In genomic region chr11:57072171-57072570, GRCm38 (mm10) we compare ENCODE assay signal across 19 mouse cellular contexts.
A peak's percentile ranks its signal among the peaks of the same experiment; 100 is the strongest.
DNase-seq lines count a peak whose midpoint lies in the region; ATAC-seq and TF ChIP-seq lines count a peak whose summit lies in the region.
"Had no signal": no experiment of that assay in that cellular context is flagged by ENCODE, and none has a peak within 500 bp of the region (broad histone marks: within the 10 kb centered on the region; RNA-seq: fewer than 3 reads in every experiment).

No protein-coding gene starts in this region.

- H3K4me3 ChIP-seq in forebrain, embryonic 14.5 days (ENCODE audit: low read depth, low read length): no peak overlapping the region
- no peak overlapping the region for H3K4me3 ChIP-seq in forebrain, embryonic 16.5 days (replicated peaks; ENCODE audit: low read length)
- no peak overlapping the region for H3K4me3 ChIP-seq in midbrain, embryonic 10.5 days
- H3K4me3 ChIP-seq in midbrain, embryonic 15.5 days: no peak overlapping the region
- H3K4me3 ChIP-seq: forebrain, embryonic 10.5 days; heart, embryonic 10.5 days; kidney, embryonic 15.5 days; limb, embryonic 15.5 days had no signal

- no peak for ATAC-seq in forebrain, embryonic 14.5 days
- no peak for ATAC-seq in forebrain, embryonic 16.5 days
- no peak for ATAC-seq in midbrain, embryonic 15.5 days (replicated peaks)
- ATAC-seq: intestine, postnatal 0 days had no signal

- TF ChIP-seq POLR2A in brain, embryonic 14.5 days (IDR thresholded peaks at IDR 0.05; ENCODE audit: borderline replicate concordance, extremely low read depth, insufficient read depth, insufficient read length, poor library complexity, severe bottlenecking): no peak

- no peak for TF ChIP-seq CTCF in brain, embryonic 14.5 days (IDR thresholded peaks at IDR 0.05; ENCODE audit: borderline replicate concordance, extremely low read depth, insufficient read depth, insufficient read length)

- 50% methylated on average over 6 of the region's 6 CpGs for WGBS in forebrain, embryonic 14.5 days
- 50% methylated on average over 6 of the region's 6 CpGs for WGBS in forebrain, embryonic 16.5 days
- 74% methylated on average over 6 of the region's 6 CpGs for WGBS in midbrain, embryonic 10.5 days
- WGBS in midbrain, embryonic 15.5 days: 47% methylated on average over 6 of the region's 6 CpGs

- peak; percentile 16 for DNase-seq in forebrain, embryonic 14.5 days (ENCODE audit: low spot score)
- no peak for DNase-seq in midbrain, embryonic 10.5 days (ENCODE audit: low spot score)
- peak; percentile 31 for DNase-seq in brain, embryonic 14.5 days (ENCODE audit: low read depth)
- DNase-seq in retina, postnatal 1 day: peak; percentile 18
- DNase-seq in adrenal gland, adult 2 months: no peak
- DNase-seq: cerebellum, adult 18-20 months; gastrocnemius, postnatal 10 days; heart, postnatal 4 days; kidney, postnatal 36 days; lung, embryonic 14.5 days; thymus, adult 2 months had no signal

- H3K9ac ChIP-seq in forebrain, embryonic 14.5 days (ENCODE audit: low read length): no peak overlapping the region
- H3K9ac ChIP-seq in forebrain, embryonic 16.5 days (replicated peaks; ENCODE audit: low read depth, low read length): no peak overlapping the region
- H3K9ac ChIP-seq in midbrain, embryonic 15.5 days: no peak overlapping the region
- H3K9ac ChIP-seq: kidney, embryonic 15.5 days; limb, embryonic 15.5 days; liver, embryonic 14.5 days; lung, embryonic 14.5 days had no signal

- no peaks in the 10 kb centered on the region for H3K36me3 ChIP-seq in forebrain, embryonic 14.5 days (ENCODE audit: control insufficient read depth, insufficient read depth, low read length)
- H3K36me3 ChIP-seq in forebrain, embryonic 16.5 days (ENCODE audit: control insufficient read depth, insufficient read depth): no peaks in the 10 kb centered on the region
- H3K36me3 ChIP-seq in midbrain, embryonic 10.5 days: no peaks in the 10 kb centered on the region
- H3K36me3 ChIP-seq in midbrain, embryonic 15.5 days (replicated peaks): no peaks in the 10 kb centered on the region
- H3K36me3 ChIP-seq: forebrain, embryonic 10.5 days; heart, embryonic 10.5 days; kidney, embryonic 15.5 days; limb, embryonic 15.5 days had no signal

- no peak overlapping the region for H3K27ac ChIP-seq in forebrain, embryonic 14.5 days (ENCODE audit: low read depth, low read length)
- H3K27ac ChIP-seq in forebrain, embryonic 16.5 days (ENCODE audit: low read length): no peak overlapping the region
- peak overlapping the region; percentile 55; the same call in 1 of the 2 replicates for H3K27ac ChIP-seq in midbrain, embryonic 10.5 days (replicated peaks)
- H3K27ac ChIP-seq in midbrain, embryonic 15.5 days: no peak overlapping the region
- H3K27ac ChIP-seq: forebrain, embryonic 10.5 days; heart, embryonic 10.5 days; kidney, embryonic 15.5 days; limb, embryonic 15.5 days; liver, embryonic 14.5 days had no signal

- H3K27me3 ChIP-seq in forebrain, embryonic 14.5 days (replicated peaks; ENCODE audit: control insufficient read depth, insufficient read depth, low read length): no peaks in the 10 kb centered on the region
- no peaks in the 10 kb centered on the region for H3K27me3 ChIP-seq in forebrain, embryonic 16.5 days (replicated peaks; ENCODE audit: control insufficient read depth, insufficient read depth, low read length)
- H3K27me3 ChIP-seq in midbrain, embryonic 10.5 days (ENCODE audit: low read depth, poor library complexity, severe bottlenecking): no peaks in the 10 kb centered on the region
- H3K27me3 ChIP-seq in midbrain, embryonic 15.5 days (replicated peaks): no peaks in the 10 kb centered on the region
- H3K27me3 ChIP-seq: kidney, embryonic 15.5 days; limb, embryonic 15.5 days had no signal

- H3K4me2 ChIP-seq in forebrain, embryonic 14.5 days (ENCODE audit: low read length): no peak overlapping the region
- H3K4me2 ChIP-seq in forebrain, embryonic 16.5 days (ENCODE audit: low read length): no peak overlapping the region
- no peak overlapping the region for H3K4me2 ChIP-seq in midbrain, embryonic 15.5 days
- H3K4me2 ChIP-seq: kidney, embryonic 15.5 days; limb, embryonic 15.5 days; lung, embryonic 14.5 days had no signal

- peaks cover 3% of the 10 kb centered on the region; the same call in 1 of the 2 replicates for H3K4me1 ChIP-seq in forebrain, embryonic 14.5 days (ENCODE audit: control insufficient read depth, insufficient read depth, low read length)
- peaks cover 10% of the 10 kb centered on the region for H3K4me1 ChIP-seq in forebrain, embryonic 16.5 days (replicated peaks; ENCODE audit: control insufficient read depth, insufficient read depth, low read length)
- 0 out of 2 replicates have a peak, but pooled peaks cover 8% of the 10 kb centered on the region for H3K4me1 ChIP-seq in midbrain, embryonic 10.5 days
- H3K4me1 ChIP-seq in midbrain, embryonic 15.5 days: 0 out of 2 replicates have a peak, but pooled peaks cover 6% of the 10 kb centered on the region
- H3K4me1 ChIP-seq: heart, embryonic 10.5 days; kidney, embryonic 15.5 days; limb, embryonic 15.5 days had no signal

- H3K9me3 ChIP-seq in forebrain, embryonic 14.5 days (replicated peaks; ENCODE audit: control insufficient read depth, low read length): no peaks in the 10 kb centered on the region
- no peaks in the 10 kb centered on the region for H3K9me3 ChIP-seq in forebrain, embryonic 16.5 days (ENCODE audit: control insufficient read depth, low read length)
- H3K9me3 ChIP-seq in midbrain, embryonic 10.5 days (replicated peaks): no peaks in the 10 kb centered on the region
- no peaks in the 10 kb centered on the region for H3K9me3 ChIP-seq in midbrain, embryonic 15.5 days
- H3K9me3 ChIP-seq: forebrain, embryonic 10.5 days; heart, embryonic 10.5 days; kidney, embryonic 15.5 days; limb, embryonic 15.5 days had no signal

Comparison
In these comparisons a context has a peak if more than half of its experiments do, and no peak if none do; other contexts are left out.
1. DNase-seq: peak in forebrain, embryonic 14.5 days (single experiment), brain, embryonic 14.5 days (single experiment) and retina, postnatal 1 day (single experiment); none in midbrain, embryonic 10.5 days (single experiment) and adrenal gland, adult 2 months (single experiment).